Mouse (Mus musculus) forebrain, embryonic 16.5 days (tissue): ENCODE results near the gene Adar. TPM values are rescaled to one million over a fixed set of nuclear protein-coding genes. Genes with fewer than 3 reads are reported as not detected.
"Not testable (repeated sequence)": the region's sequence is repeated elsewhere in the genome, so short reads cannot be mapped to it uniquely, and the experiment has no call there.

ENCODE experiments used
- ATAC-seq: fragments of 200-750 bp; cut with Nextera tagmentation; 2 replicates; pipeline ENCODE4 v1.8.0; 2017; ENCODE audit warnings: mild to moderate bottlenecking, moderate library complexity
- H3K27ac ChIP-seq: fragments of 300-500 bp; sonication (generic); 2 replicates; pipeline ENCODE4 v1.5.1; 2014; ENCODE audit warnings: low read length, control low read depth
- H3K27me3 ChIP-seq: fragments of 300-500 bp; sonication (generic); replicated peaks from 2 replicates; pipeline ENCODE4 v1.6.1; 2014; ENCODE audit warnings: low read length; ENCODE audit not compliant: control insufficient read depth, insufficient read depth
- H3K36me3 ChIP-seq: fragments of 300-500 bp; sonication (generic); 2 replicates; pipeline ENCODE4 v1.6.1; 2014; ENCODE audit not compliant: control insufficient read depth, insufficient read depth
- H3K4me1 ChIP-seq: fragments of 300-500 bp; sonication (generic); replicated peaks from 2 replicates; pipeline ENCODE4 v1.6.1; 2014; ENCODE audit warnings: low read length; ENCODE audit not compliant: control insufficient read depth, insufficient read depth
- H3K4me2 ChIP-seq: fragments of 300-500 bp; sonication (generic); 2 replicates; pipeline ENCODE4 v1.6.1; 2014; ENCODE audit warnings: mild to moderate bottlenecking, low read length, control low read depth
- H3K4me3 ChIP-seq: fragments of 300-500 bp; sonication (generic); replicated peaks from 2 replicates; pipeline ENCODE4 v1.5.1; 2014; ENCODE audit warnings: mild to moderate bottlenecking, low read length, control low read depth
- H3K9ac ChIP-seq: fragments of 300-500 bp; sonication (generic); replicated peaks from 2 replicates; pipeline ENCODE4 v1.6.1; 2014; ENCODE audit warnings: low read depth, low read length, control low read depth
- H3K9me3 ChIP-seq: fragments of 300-500 bp; sonication (generic); 2 replicates; pipeline ENCODE4 v1.6.1; 2016; ENCODE audit warnings: low read length; ENCODE audit not compliant: control insufficient read depth
- WGBS: fragments of 180-500 bp; shearing (Covaris S2); extraction: QIAGEN DNeasy Blood & Tissue Kit; methylation state at CpG from one replicate; pipeline ENCODE4 v1.1.7; 2014; 5-methylcytosine and 5-hydroxymethylcytosine counted together
- polyA plus RNA-seq: library from polyadenylated mRNA; unstranded; fragments of >200 nt; fragmentation: Nextera tagmentation; extraction: Ambion mirVana; gene quantifications from 2 replicates; pipeline ENCODE4 v1.2.1, GENCODE M21; 2015

Gene Adar
- polyA plus RNA-seq, 1 experiment from 2014 or later: 33.4 TPM

DNA sequence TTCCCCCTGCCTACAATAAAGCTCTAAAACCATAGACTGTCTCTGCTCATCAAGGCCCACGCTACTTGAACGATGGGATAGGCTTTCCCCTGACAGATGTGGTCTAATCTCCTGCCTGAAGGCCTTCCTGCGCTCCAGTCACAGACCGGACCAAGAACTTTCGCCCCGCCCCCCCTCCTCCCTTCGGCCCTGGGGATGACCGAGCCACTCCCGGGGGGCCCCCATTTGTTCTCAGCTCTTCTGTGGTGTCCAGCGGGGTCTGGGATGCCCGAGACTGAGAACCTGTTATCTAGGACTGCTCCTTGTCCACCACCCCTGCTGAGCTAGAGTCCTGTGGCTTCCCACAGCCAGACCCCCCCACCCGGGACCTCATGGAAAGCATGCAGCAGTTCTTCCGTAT, 84.7 kb downstream of the Adar start:
- H3K27me3 ChIP-seq: no peaks in the 10 kb centered on the region
- 7% methylated on average over 13 of the region's 13 CpGs for WGBS
- H3K4me2 ChIP-seq: no peak overlapping the region

DNA sequence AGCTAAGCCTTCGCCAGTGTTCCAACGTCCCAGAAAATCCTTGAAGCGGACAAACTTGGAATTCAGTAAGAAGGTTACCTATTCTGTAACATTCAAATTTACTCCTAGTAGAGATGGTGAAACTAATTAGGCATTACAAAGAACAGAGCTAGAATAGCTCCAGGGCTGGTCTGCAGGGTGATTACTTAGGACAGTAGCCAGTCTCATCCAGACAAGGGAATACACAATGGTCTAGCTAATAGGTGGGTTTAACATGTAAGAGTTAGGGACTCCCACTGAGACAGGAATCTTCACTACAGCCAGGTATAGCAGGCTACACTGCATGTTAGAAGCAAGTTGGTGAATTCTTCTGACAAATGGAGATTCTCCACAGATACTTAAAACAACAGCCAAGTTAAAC, 85.3 kb downstream of the Adar start:
- not testable (repeated sequence) for H3K4me2 ChIP-seq, H3K4me3 ChIP-seq, H3K4me1 ChIP-seq, H3K27me3 ChIP-seq, H3K27ac ChIP-seq, ATAC-seq, H3K9ac ChIP-seq, H3K9me3 ChIP-seq, H3K36me3 ChIP-seq
- 32% methylated on average over 3 of the region's 3 CpGs for WGBS

More for the DNA sequence above, 84.7 kb downstream of the Adar start:
- H3K9ac ChIP-seq: no peak overlapping the region
- H3K36me3 ChIP-seq: no peaks in the 10 kb centered on the region
- no peaks in the 10 kb centered on the region for H3K9me3 ChIP-seq
- no peaks in the 10 kb centered on the region for H3K4me1 ChIP-seq
- no peak for ATAC-seq
- no peak overlapping the region for H3K27ac ChIP-seq
- H3K4me3 ChIP-seq: no peak overlapping the region

DNA sequence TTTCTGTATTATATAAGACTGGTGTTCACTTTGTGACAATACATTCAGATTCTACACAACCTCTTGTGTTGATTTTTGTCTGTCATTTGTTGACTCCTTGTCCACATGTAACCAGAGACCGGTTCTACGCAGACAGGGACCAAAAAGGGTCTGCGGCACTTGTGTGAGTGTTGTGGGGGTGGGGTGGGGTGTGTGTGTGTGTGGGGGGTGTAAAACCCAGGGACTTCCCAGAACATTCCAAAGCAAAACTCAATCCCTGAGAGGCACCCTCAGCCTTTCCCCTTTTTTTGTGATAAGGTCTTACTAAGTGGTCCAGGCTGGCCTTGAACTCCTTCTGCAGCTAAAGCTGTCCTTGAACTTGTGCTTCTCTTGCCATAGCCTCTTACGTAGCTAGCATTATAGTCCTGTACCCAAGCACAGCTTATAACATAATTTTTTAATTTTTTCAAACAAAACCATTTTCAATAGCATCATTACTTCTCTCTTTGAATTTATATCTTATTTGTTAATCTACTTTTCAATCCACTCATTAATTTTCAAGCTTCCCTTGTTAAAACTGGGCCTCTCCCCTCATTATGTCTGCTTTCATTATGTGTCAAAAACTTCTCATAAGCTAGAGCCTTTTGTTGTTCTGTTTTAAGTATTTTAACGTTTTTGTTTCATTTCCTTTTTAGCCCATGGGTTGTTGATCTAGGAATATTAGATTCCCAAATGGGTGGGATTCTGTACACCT, 86.1 kb downstream of the Adar start:
- Histone ChIP-seq H3K36me3 (no peaks in the 10 kb centered on the region), H3K4me1 (no peaks in the 10 kb centered on the region), H3K4me2 (no peak overlapping the region), H3K4me3 (no peak overlapping the region), H3K27me3 (no peaks in the 10 kb centered on the region), H3K27ac (no peak overlapping the region), H3K9ac (no peak overlapping the region), H3K9me3 (no peaks in the 10 kb centered on the region)
- no peak for ATAC-seq
- WGBS: 70% methylated on average over 5 of the region's 5 CpGs

DNA sequence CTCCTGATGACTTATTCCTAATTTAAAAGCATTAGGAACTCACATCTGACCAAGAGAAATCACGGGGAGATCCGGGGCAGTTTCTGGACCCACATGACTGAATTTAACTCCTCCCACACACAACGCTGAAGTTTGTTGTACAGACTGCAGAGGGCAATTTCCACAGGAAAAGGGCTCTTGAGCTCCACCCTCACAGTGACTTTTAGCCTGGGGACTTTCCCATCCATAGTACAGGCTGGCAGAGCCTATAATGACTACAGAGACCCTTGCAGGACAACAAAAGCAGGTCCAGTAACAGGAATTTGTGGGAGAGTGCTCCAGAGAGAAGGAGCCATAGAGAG, 86.7 kb downstream of the Adar start:
- Histone ChIP-seq H3K36me3 (no peaks in the 10 kb centered on the region), H3K27me3 (no peaks in the 10 kb centered on the region), H3K9me3 (no peaks in the 10 kb centered on the region), H3K4me1 (no peaks in the 10 kb centered on the region), H3K4me2 (no peak overlapping the region), H3K9ac (no peak overlapping the region), H3K4me3 (no peak overlapping the region), H3K27ac (no peak overlapping the region)
- 41% methylated on average over 3 of the region's 3 CpGs for WGBS
- no peak for ATAC-seq

DNA sequence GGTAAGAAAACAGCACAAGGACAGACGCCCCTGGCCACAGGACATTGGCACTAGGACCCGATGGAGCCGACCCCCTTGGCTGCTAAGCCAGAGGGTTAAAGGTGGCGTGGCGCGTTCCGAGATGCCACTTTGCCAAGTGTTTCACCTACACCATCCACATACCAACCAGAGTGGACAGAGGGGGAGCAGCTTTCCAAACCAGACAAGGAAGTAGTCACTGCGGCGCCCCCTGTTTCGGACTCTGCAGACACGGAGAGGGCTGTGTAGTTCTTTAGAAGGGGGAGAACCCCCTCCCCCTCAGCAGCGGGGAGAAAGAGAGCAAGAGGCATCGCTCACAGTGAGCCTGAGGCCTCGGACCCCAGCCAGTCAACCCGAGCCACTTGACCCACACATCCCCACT, 88.1 kb downstream of the Adar start:
- no peaks in the 10 kb centered on the region for H3K4me1 ChIP-seq
- H3K27me3 ChIP-seq: no peaks in the 10 kb centered on the region
- no peak overlapping the region for H3K4me3 ChIP-seq
- no peak for ATAC-seq
- no peak overlapping the region for H3K27ac ChIP-seq
- no peaks in the 10 kb centered on the region for H3K36me3 ChIP-seq
- H3K4me2 ChIP-seq: no peak overlapping the region
- H3K9ac ChIP-seq: no peak overlapping the region
- 67% methylated on average over 15 of the region's 15 CpGs for WGBS
- no peaks in the 10 kb centered on the region for H3K9me3 ChIP-seq

Other genes starting within 250 kb of the Adar start
- gene Kcnn3, start 194.9 kb upstream of the Adar start, polyA plus RNA-seq: 8.1 and 8.2 TPM in 2 replicates
- gene Chrnb2, start 49.6 kb downstream of the Adar start, polyA plus RNA-seq: 27.7 and 29.5 TPM in 2 replicates
- gene Ube2q1, start 58.6 kb downstream of the Adar start, polyA plus RNA-seq: 11.3 TPM in 2 replicates
- gene She, start 116.3 kb downstream of the Adar start, polyA plus RNA-seq: 1.4 and 1.6 TPM in 2 replicates
- gene Il6ra, start 198.2 kb downstream of the Adar start, polyA plus RNA-seq: 0.54 and 0.88 TPM in 2 replicates
- 11.0 and 14.1 TPM in 2 replicates for gene Atp8b2, start 248.5 kb downstream of the Adar start, polyA plus RNA-seq